Mouse (Mus musculus): ENCODE results near the gene Frat2. TPM values are rescaled to one million over a fixed set of nuclear protein-coding genes. Genes with fewer than 3 reads are reported as not detected.
A peak's percentile ranks its signal among the peaks of the same experiment; 100 is the strongest.

Frat2 gene
- total RNA-seq, 2 experiments from 2014 or later = 2.6 to 5.4 TPM

- ATAC-seq (replicated peaks; ENCODE audit: low FRiP score, poor library complexity, severe bottlenecking) = no peak
These were observed 19.0 kb downstream of the Frat2 start for GRCm38 (mm10) chr19:41828941-41829340.

GRCm38 (mm10) chr19:41826529-41826928 lies 21.4 kb downstream of the Frat2 start:
- ATAC-seq (replicated peaks; ENCODE audit: low FRiP score, poor library complexity, severe bottlenecking) = no peak

GRCm38 (mm10) chr19:41824950-41825349 lies 23.0 kb downstream of the Frat2 start:
- ATAC-seq (replicated peaks; ENCODE audit: low FRiP score, poor library complexity, severe bottlenecking) = no peak

- no peak for ATAC-seq (replicated peaks; ENCODE audit: low FRiP score, poor library complexity, severe bottlenecking)
These were observed 25.3 kb downstream of the Frat2 start for GRCm38 (mm10) chr19:41822589-41822988.

- no peak for ATAC-seq (replicated peaks; ENCODE audit: low FRiP score, poor library complexity, severe bottlenecking)
These were observed 26.5 kb downstream of the Frat2 start for GRCm38 (mm10) chr19:41821436-41821835.

- no peak for ATAC-seq (replicated peaks; ENCODE audit: low FRiP score, poor library complexity, severe bottlenecking)
These were observed 29.2 kb downstream of the Frat2 start for GRCm38 (mm10) chr19:41818749-41819148.

- no peak for ATAC-seq (replicated peaks; ENCODE audit: low FRiP score, poor library complexity, severe bottlenecking)
These were observed 30.6 kb downstream of the Frat2 start for GRCm38 (mm10) chr19:41817325-41817724.

GRCm38 (mm10) chr19:41816915-41817314 lies 31.0 kb downstream of the Frat2 start:
- ATAC-seq (replicated peaks; ENCODE audit: low FRiP score, poor library complexity, severe bottlenecking) = no peak

- ATAC-seq (replicated peaks; ENCODE audit: low FRiP score, poor library complexity, severe bottlenecking) = no peak
These were observed 31.5 kb downstream of the Frat2 start for GRCm38 (mm10) chr19:41816410-41816809.

GRCm38 (mm10) chr19:41813374-41813773 lies 34.6 kb downstream of the Frat2 start:
- no peak for ATAC-seq (replicated peaks; ENCODE audit: low FRiP score, poor library complexity, severe bottlenecking)

- ATAC-seq (replicated peaks; ENCODE audit: low FRiP score, poor library complexity, severe bottlenecking) = no peak
These were observed 35.4 kb downstream of the Frat2 start for GRCm38 (mm10) chr19:41812525-41812924.

- ATAC-seq (replicated peaks; ENCODE audit: low FRiP score, poor library complexity, severe bottlenecking) = no peak
These were observed 37.9 kb downstream of the Frat2 start for GRCm38 (mm10) chr19:41810074-41810473.

GRCm38 (mm10) chr19:41808104-41808634 lies 39.8 kb downstream of the Frat2 start:
- peak; percentile 21; the same call in 1 of the 2 replicates for ATAC-seq (replicated peaks; ENCODE audit: low FRiP score, poor library complexity, severe bottlenecking)

- ATAC-seq (replicated peaks; ENCODE audit: low FRiP score, poor library complexity, severe bottlenecking) = peak; percentile 77
These were observed 40.4 kb downstream of the Frat2 start for GRCm38 (mm10) chr19:41807497-41807896.

GRCm38 (mm10) chr19:41805831-41806230 lies 42.1 kb downstream of the Frat2 start:
- no peak for ATAC-seq (replicated peaks; ENCODE audit: low FRiP score, poor library complexity, severe bottlenecking)

- ATAC-seq (replicated peaks; ENCODE audit: low FRiP score, poor library complexity, severe bottlenecking) = no peak
These were observed 44.6 kb downstream of the Frat2 start for GRCm38 (mm10) chr19:41803322-41803721.

- peak; percentile 96 for ATAC-seq (replicated peaks; ENCODE audit: low FRiP score, poor library complexity, severe bottlenecking)
These were observed 46.1 kb downstream of the Frat2 start, which contains the start of gene Arhgap19 for GRCm38 (mm10) chr19:41801742-41802369. Gene Arhgap19 (minus strand): TSS chr19:41802047.

- ATAC-seq (replicated peaks; ENCODE audit: low FRiP score, poor library complexity, severe bottlenecking) = peak; percentile 11; the same call in 1 of the 2 replicates
These were observed 46.8 kb downstream of the Frat2 start for GRCm38 (mm10) chr19:41800986-41801741.

GRCm38 (mm10) chr19:41800451-41800850 lies 47.5 kb downstream of the Frat2 start:
- no peak for ATAC-seq (replicated peaks; ENCODE audit: low FRiP score, poor library complexity, severe bottlenecking)

GRCm38 (mm10) chr19:41797536-41797935 lies 50.4 kb downstream of the Frat2 start:
- no peak for ATAC-seq (replicated peaks; ENCODE audit: low FRiP score, poor library complexity, severe bottlenecking)

GRCm38 (mm10) chr19:41796789-41797327 lies 51.1 kb downstream of the Frat2 start:
- no peak for ATAC-seq (replicated peaks; ENCODE audit: low FRiP score, poor library complexity, severe bottlenecking)
